Mouse (Mus musculus) kidney, postnatal 0 days (tissue): ENCODE data around the gene Tox4. TPM values are rescaled to one million over a fixed set of nuclear protein-coding genes. Genes with fewer than 3 reads are reported as not detected.
A peak's percentile ranks its signal among the peaks of the same experiment; 100 is the strongest.

Source experiments
- ATAC-seq: fragments of 200-750 bp; cut with Nextera tagmentation; replicated peaks from 2 replicates; pipeline ENCODE4 v1.8.0; 2017; ENCODE audit warnings: low read depth, moderate number of reproducible peaks, moderate TSS enrichment, moderate library complexity; ENCODE audit not compliant: low FRiP score
- DNase-seq: peaks from one replicate; pipeline ENCODE4 v3.0.0-alpha.2; 2016; ENCODE audit warnings: low spot score
- H3K27ac ChIP-seq: fragments of 300-500 bp; sonication (generic); 2 replicates; pipeline ENCODE4 v1.5.1; 2014; ENCODE audit warnings: mild to moderate bottlenecking
- H3K27me3 ChIP-seq: fragments of 300-500 bp; sonication (generic); 2 replicates; pipeline ENCODE4 v1.6.1; 2014; ENCODE audit warnings: low read length, mixed read lengths; ENCODE audit not compliant: insufficient read depth
- H3K36me3 ChIP-seq: fragments of 300-500 bp; sonication (generic); 2 replicates; pipeline ENCODE4 v1.6.1; 2014; ENCODE audit warnings: low read length, mixed read lengths; ENCODE audit not compliant: insufficient read depth
- H3K4me1 ChIP-seq: fragments of 300-500 bp; sonication (generic); replicated peaks from 2 replicates; pipeline ENCODE4 v1.6.1; 2014; ENCODE audit warnings: antibody characterized with exemption, low read length, mixed read lengths; ENCODE audit not compliant: insufficient read depth
- H3K4me2 ChIP-seq: fragments of 300-500 bp; sonication (generic); 2 replicates; pipeline ENCODE4 v1.6.1; 2014; ENCODE audit warnings: mild to moderate bottlenecking, low read length, moderate library complexity, mixed read lengths
- H3K4me3 ChIP-seq: fragments of 300-500 bp; sonication (generic); replicated peaks from 2 replicates; pipeline ENCODE4 v1.5.1; 2014; ENCODE audit warnings: low read depth, low read length
- H3K9ac ChIP-seq: fragments of 300-500 bp; sonication (generic); 2 replicates; pipeline ENCODE4 v1.6.1; 2014; ENCODE audit warnings: low read depth, low read length
- H3K9me3 ChIP-seq: fragments of 300-500 bp; sonication (generic); replicated peaks from 2 replicates; pipeline ENCODE4 v1.6.1; 2016; ENCODE audit warnings: low read length, inconsistent platforms, mixed read lengths
- CTCF ChIP-seq: IDR thresholded peaks from 2 replicates; pipeline ENCODE4 v1.5.1; 2016; ENCODE audit warnings: antibody characterized with exemption, low read depth, mild to moderate bottlenecking, moderate library complexity
- WGBS: fragments of 180-500 bp; shearing (Covaris S2); extraction: QIAGEN DNeasy Blood & Tissue Kit; methylation state at CpG from one replicate; pipeline ENCODE4 v1.1.7; 2014; 5-methylcytosine and 5-hydroxymethylcytosine counted together
- polyA plus RNA-seq: library from polyadenylated mRNA; unstranded; fragments of >200 nt; fragmentation: Nextera tagmentation; extraction: Ambion mirVana; gene quantifications from 2 replicates; pipeline ENCODE4 v1.2.1, GENCODE M21; 2015

Gene Tox4
- polyA plus RNA-seq = 30.8 and 34.4 TPM in 2 replicates

DNA sequence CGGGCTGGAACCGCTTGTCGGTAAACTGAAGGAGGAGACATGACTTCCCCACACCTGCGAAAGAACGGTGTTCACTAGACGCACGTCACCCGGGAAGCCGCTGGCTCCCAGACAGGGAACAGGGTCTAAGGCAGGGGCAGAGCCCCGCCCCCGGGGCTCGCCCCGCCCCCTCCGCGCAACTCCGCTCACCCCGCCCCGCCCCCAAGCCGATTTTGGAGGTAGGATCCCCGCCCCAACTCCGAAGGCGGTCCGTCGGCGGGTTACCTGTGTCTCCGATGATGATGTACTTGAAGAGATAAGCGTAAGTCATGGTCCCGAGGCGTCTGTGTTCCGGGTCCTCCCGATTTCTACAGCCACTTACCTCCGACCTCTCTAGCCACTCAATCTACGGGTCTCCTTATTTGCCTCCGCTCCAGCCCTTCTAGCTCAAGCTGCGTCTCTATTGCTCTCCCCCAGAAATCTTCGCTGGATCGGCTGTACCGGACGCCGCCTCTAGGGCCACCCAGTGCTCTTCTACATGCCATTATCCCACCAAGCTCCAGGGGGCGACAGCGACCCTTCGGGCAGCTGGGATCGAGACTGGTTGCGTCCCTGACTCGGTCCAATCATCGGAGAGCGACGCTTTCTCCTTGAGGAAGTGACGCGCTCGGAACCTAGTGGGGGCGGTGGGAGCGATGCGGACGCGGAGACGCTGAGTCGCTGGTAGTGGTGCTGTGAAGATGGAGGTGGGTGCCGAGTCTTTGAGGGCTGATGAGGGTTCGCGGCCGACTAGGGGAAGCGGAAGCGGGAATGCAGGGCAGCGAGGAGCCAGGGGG is at the start of gene Tox4, which contains the start of gene Rab2b:
Tox4 (plus strand) TSS at position 215 of the 815 bp plus-strand sequence.
Rab2b (minus strand) TSS at position 614 of the 815 bp plus-strand sequence.
- TF ChIP-seq CTCF = peak; percentile 100
- H3K9ac ChIP-seq = peak within 1 kb of the TSS; percentile 84
- H3K4me2 ChIP-seq = peak within 1 kb of the TSS; percentile 66
- no peaks in the 10 kb centered on the region for H3K9me3 ChIP-seq
- H3K27me3 ChIP-seq = no peaks in the 10 kb centered on the region
- peak within 1 kb of the TSS; percentile 92 for H3K27ac ChIP-seq
- H3K36me3 ChIP-seq = 0 out of 2 replicates have a peak, but pooled peaks cover 6% of the 10 kb centered on the region
- WGBS = under 1% methylated on average over 64 of the region's 66 CpGs
- peak within 1 kb of the TSS; percentile 83 for H3K4me3 ChIP-seq
- DNase-seq = peak; percentile 99
- ATAC-seq = peak; percentile 98
- peaks cover 6% of the 10 kb centered on the region; the same call in 1 of the 2 replicates for H3K4me1 ChIP-seq

DNA sequence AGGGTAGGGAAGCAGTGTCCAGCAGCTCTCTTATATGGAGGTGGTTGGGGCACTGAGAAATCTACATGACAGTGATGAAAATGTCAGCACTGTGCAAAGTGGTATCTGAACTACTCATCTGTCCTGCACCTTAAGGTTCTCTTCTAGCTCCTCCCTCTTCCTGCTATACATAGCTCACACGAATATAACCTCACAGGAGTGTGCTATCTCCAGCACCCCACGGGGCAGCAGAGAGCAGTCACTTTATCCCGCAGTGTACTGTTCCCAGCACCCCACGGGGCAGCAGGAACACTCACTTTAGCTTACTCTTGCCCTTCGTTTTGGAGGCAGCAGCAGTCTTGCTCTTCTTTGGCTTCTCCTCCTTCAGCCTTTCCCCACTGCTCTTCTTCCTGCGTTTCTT is 46.7 kb upstream of the Tox4 start:
- Histone ChIP-seq H3K4me3 (no peak overlapping the region), H3K9me3 (no peaks in the 10 kb centered on the region), H3K27ac (no peak overlapping the region), H3K27me3 (no peaks in the 10 kb centered on the region), H3K9ac (no peak overlapping the region), H3K36me3 (peaks cover 78% of the 10 kb centered on the region), H3K4me1 (no peaks in the 10 kb centered on the region), H3K4me2 (no peak overlapping the region)
- no peak; the same call in 1 of the 2 replicates for ATAC-seq
- no peak for DNase-seq
- WGBS = 88% methylated on average over 6 of the region's 6 CpGs
- no peak for TF ChIP-seq CTCF

DNA sequence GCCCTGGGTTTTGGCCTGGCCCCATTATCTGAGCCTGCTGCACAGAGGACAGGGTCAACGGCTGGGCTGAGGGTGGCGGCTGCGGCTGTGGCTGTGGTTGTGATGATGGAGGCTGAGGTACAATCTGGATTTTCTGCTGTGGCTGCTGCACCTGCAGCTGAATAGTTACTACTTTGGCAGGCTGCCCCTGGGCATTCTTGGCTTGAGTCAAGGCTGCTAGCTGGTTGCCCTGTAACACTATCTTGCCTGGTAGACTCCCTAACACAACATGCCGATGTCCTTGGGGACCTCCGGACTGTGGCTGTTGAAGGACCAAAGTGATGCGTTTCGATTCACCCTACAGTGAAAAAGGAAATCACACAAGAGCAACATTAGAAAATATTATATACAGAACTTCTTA is 43.8 kb upstream of the Tox4 start:
- H3K27me3 ChIP-seq = no peaks in the 10 kb centered on the region
- no peaks in the 10 kb centered on the region for H3K9me3 ChIP-seq
- H3K4me1 ChIP-seq = no peaks in the 10 kb centered on the region
- DNase-seq (no peak), ATAC-seq (no peak)
- WGBS = 90% methylated on average over 7 of the region's 7 CpGs
- no peak overlapping the region for H3K27ac ChIP-seq
- H3K9ac ChIP-seq = no peak overlapping the region
- TF ChIP-seq CTCF = no peak
- peaks cover 62% of the 10 kb centered on the region for H3K36me3 ChIP-seq
- no peak overlapping the region for H3K4me3 ChIP-seq
- H3K4me2 ChIP-seq = no peak overlapping the region

DNA sequence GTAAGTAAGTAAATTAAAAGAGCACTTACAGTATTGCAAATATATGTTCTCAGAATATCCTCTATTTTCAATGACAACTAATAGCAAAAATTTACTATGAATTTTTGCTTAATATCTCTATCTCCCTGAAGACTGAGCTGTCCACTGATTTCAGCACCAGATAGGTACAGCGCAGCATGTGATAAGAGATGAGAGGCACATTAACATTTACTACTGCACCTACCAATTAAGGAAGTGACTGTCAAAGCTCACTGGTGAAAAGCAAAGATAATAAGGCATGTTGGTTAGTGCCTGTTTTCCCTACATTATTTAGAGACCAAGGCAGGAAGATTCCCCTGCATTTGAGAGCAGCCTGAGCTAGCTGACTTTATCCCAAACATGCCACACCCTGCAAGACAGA is 42.7 kb upstream of the Tox4 start:
- 100% methylated on average over 1 of the region's 1 CpGs for WGBS
- no peak overlapping the region for H3K27ac ChIP-seq
- no peaks in the 10 kb centered on the region for H3K9me3 ChIP-seq
- H3K9ac ChIP-seq = no peak overlapping the region
- H3K4me3 ChIP-seq = no peak overlapping the region
- peaks cover 52% of the 10 kb centered on the region for H3K36me3 ChIP-seq
- no peak for TF ChIP-seq CTCF
- H3K27me3 ChIP-seq = no peaks in the 10 kb centered on the region
- H3K4me1 ChIP-seq = no peaks in the 10 kb centered on the region
- no peak overlapping the region for H3K4me2 ChIP-seq
- ATAC-seq (no peak), DNase-seq (no peak)

DNA sequence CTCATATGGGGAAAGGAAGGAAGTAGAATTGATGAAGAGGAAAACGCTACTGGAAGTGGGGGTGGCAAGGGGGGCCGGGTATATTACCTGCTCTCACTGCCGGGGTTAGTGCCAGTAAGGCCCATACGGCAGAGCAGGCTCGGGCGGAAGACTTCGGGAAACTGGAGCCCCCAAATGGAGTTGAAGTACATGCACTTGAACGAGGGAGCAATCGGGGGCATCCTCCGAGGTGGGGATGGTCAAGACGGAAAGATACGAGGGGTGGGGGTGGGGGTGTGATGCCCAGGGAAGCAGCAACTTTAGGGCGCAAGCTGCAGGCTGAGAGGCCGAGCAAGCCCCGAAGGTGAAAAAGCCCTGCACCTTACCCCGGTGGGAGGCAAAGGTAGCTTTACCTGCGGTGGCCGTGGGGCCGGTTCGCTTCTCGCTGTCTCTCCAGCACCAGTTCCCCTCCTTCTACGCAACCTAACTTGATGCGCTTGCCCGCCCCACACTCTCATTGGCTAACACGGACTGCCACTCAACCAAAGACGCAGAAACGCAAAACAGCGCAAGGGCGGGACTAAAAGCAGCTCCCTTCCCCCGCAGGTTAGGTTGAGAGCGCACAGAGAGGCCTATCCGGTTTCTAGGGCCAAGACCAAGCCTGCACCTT is 34.8 kb upstream of the Tox4 start:
- peak; percentile 99 for DNase-seq

DNA sequence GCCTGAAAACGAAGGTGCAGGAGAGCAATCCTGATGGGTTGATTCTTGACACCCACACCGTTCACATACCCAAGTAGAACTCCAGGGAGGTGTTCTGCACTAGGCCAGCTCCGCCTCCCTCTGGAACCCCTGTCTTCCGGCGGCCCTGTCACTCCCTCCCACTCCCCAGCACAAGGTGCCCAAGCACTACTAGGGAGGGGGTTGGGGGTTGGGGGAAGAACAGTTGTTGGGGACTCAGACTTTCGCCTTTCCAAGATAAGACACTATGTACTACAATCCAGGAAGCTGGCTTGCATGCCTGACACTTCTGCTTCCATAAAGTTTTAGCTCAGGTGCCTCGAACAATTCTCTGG is 34.3 kb upstream of the Tox4 start:
- no peak for TF ChIP-seq CTCF
- 0 out of 2 replicates have a peak, but pooled peaks cover 4% of the 10 kb centered on the region for H3K4me1 ChIP-seq
- peak overlapping the region; percentile 80 for H3K27ac ChIP-seq
- H3K9ac ChIP-seq = peak overlapping the region; percentile 72
- 6% methylated on average over 7 of the region's 7 CpGs for WGBS
- no peak for ATAC-seq
- H3K27me3 ChIP-seq = no peaks in the 10 kb centered on the region
- peak overlapping the region; percentile 90 for H3K4me2 ChIP-seq
- H3K9me3 ChIP-seq = no peaks in the 10 kb centered on the region
- H3K4me3 ChIP-seq = peak overlapping the region; percentile 82
- H3K36me3 ChIP-seq = no peaks in the 10 kb centered on the region
- DNase-seq = no peak

More for the DNA sequence above, 34.8 kb upstream of the Tox4 start:
- no peaks in the 10 kb centered on the region for H3K9me3 ChIP-seq
- TF ChIP-seq CTCF = no peak
- under 1% methylated on average over 32 of the region's 32 CpGs for WGBS
- no peaks in the 10 kb centered on the region for H3K36me3 ChIP-seq
- peak overlapping the region; percentile 80 for H3K27ac ChIP-seq
- peak overlapping the region; percentile 72 for H3K9ac ChIP-seq
- peak; percentile 99 for ATAC-seq
- H3K4me3 ChIP-seq = peak overlapping the region; percentile 82
- H3K4me2 ChIP-seq = peak overlapping the region; percentile 90
- 0 out of 2 replicates have a peak, but pooled peaks cover 4% of the 10 kb centered on the region for H3K4me1 ChIP-seq
- no peaks in the 10 kb centered on the region for H3K27me3 ChIP-seq
